Mouse (Mus musculus) ES-Bruce4 (cell line): ENCODE data around the gene Mvk.

ENCODE experiments used
- CTCF ChIP-seq: IDR thresholded peaks from one replicate; pipeline ENCODE4 v1.8.1; 2011; ENCODE audit warnings: low read depth, low read length
- POLR2A ChIP-seq: IDR thresholded peaks from one replicate; pipeline ENCODE4 v1.8.1; 2011; ENCODE audit warnings: low read length; ENCODE audit not compliant: insufficient read depth

DNA sequence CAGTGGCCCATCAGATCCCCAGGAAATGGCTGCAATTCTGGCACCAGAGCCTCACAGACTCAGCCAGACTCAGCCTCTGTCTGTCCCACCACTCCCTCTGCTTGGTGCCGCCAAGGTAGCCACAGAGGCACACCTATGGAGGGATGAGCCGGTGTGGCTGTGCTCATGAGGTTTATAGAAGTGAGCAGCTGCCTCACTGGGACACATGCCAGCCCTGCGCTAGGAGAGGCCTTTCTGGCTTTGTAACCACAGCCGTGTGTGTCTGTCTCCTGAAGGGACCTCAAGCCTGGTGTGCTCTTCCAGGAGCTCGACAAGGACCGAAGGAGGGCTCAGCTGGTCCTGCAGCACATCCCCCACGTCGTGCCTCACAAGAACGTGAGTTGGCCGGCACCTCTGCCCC, 36.8 kb upstream of the Mvk start:
- TF ChIP-seq CTCF (no peak), POLR2A (no peak)
